In the genomic region with DNA sequence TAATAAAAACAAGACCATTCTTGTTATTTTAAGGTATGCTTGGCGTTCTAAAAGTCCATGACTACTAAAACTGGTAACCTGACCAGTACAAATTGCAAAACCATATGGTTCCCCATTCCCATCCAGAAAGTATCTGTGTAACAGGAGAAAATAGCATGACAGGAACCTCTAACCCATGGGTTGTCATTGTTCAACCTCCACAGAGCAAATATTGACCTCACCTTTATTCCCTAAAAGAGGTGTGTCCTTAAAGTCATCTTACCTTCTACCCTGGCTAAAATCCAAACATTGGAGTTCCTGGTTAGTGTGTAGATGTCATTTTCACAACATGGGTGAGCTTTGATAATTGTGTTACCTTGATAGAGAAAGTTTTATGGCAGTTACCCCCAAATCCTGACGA, we compare ENCODE assay signal across 35 mouse cellular contexts.
"Had no signal": no experiment of that assay in that cellular context is flagged by ENCODE, and none has a peak within 500 bp of the region (broad histone marks: within the 10 kb centered on the region; RNA-seq: fewer than 3 reads in every experiment).

No protein-coding gene starts in this region.

- H3K4me1 ChIP-seq: heart, embryonic 10.5 days; heart, embryonic 12.5 days; heart, embryonic 13.5 days; heart, embryonic 15.5 days; hindbrain, embryonic 15.5 days; intestine, embryonic 15.5 days; kidney, embryonic 15.5 days had no signal

- DNase-seq: heart, postnatal 10 days; heart, postnatal 14 days; heart, postnatal 36 days; heart, postnatal 4 days; kidney, adult 11 months; kidney, adult 18-20 months; kidney, adult 2 months; kidney, adult 8-10 months; kidney, adult 9 months; kidney, postnatal 10 days; kidney, postnatal 14 days; kidney, postnatal 25 days; kidney, postnatal 36 days; kidney, postnatal 4 days; layer of hippocampus, adult 9-11 months; layer of hippocampus, postnatal 36 days had no signal

- H3K36me3 ChIP-seq: heart, embryonic 10.5 days; heart, embryonic 12.5 days; heart, embryonic 13.5 days; heart, embryonic 15.5 days; intestine, embryonic 15.5 days; kidney, embryonic 15.5 days had no signal

- H3K9ac ChIP-seq: heart, embryonic 12.5 days; heart, embryonic 13.5 days; heart, embryonic 15.5 days; hindbrain, embryonic 12.5 days; hindbrain, embryonic 13.5 days; hindbrain, embryonic 14.5 days; hindbrain, embryonic 15.5 days; intestine, embryonic 15.5 days; kidney, embryonic 15.5 days had no signal

- H3K27me3 ChIP-seq: heart, embryonic 12.5 days; heart, embryonic 13.5 days; heart, embryonic 15.5 days; hindbrain, embryonic 12.5 days; hindbrain, embryonic 13.5 days; hindbrain, embryonic 15.5 days; intestine, embryonic 15.5 days; kidney, embryonic 15.5 days had no signal

- H3K27ac ChIP-seq: heart, embryonic 10.5 days; heart, embryonic 13.5 days; heart, embryonic 15.5 days; hindbrain, embryonic 10.5 days; hindbrain, embryonic 12.5 days; hindbrain, embryonic 13.5 days; hindbrain, embryonic 14.5 days; hindbrain, embryonic 15.5 days; hindbrain, postnatal 0 days; intestine, embryonic 15.5 days; kidney, embryonic 15.5 days; kidney, postnatal 0 days; layer of hippocampus, adult 2 months had no signal

- H3K4me3 ChIP-seq: heart, embryonic 10.5 days; heart, embryonic 12.5 days; heart, embryonic 13.5 days; heart, embryonic 15.5 days; hindbrain, embryonic 10.5 days; hindbrain, embryonic 12.5 days; hindbrain, embryonic 13.5 days; hindbrain, embryonic 15.5 days; intestine, embryonic 15.5 days; kidney, embryonic 15.5 days; layer of hippocampus, adult 2 months had no signal

- H3K4me2 ChIP-seq: heart, embryonic 11.5 days; heart, embryonic 12.5 days; heart, embryonic 13.5 days; heart, embryonic 15.5 days; hindbrain, embryonic 12.5 days; hindbrain, embryonic 13.5 days; hindbrain, embryonic 14.5 days; hindbrain, embryonic 15.5 days; intestine, embryonic 15.5 days; kidney, embryonic 15.5 days had no signal

- H3K9me3 ChIP-seq: heart, embryonic 10.5 days; heart, embryonic 12.5 days; heart, embryonic 13.5 days; heart, embryonic 15.5 days; hindbrain, embryonic 10.5 days; hindbrain, embryonic 12.5 days; hindbrain, embryonic 13.5 days; hindbrain, embryonic 15.5 days; intestine, embryonic 15.5 days; kidney, embryonic 15.5 days had no signal

- ATAC-seq: hindbrain, embryonic 16.5 days; hindbrain, postnatal 0 days; inflammation-experienced regulatory T-cells, adult 6 months; intestine, embryonic 15.5 days; intestine, embryonic 16.5 days; intestine, postnatal 0 days had no signal
